Mouse (Mus musculus) small intestine, adult 2 months (tissue): Measurements from ENCODE around the gene Lcn10.

Experiments used
- CTCF ChIP-seq: fragments of 200-500 bp; IDR thresholded peaks from 2 replicates; pipeline ENCODE4 v1.5.1; 2012; ENCODE audit warnings: low read depth, mild to moderate bottlenecking, control low read depth, inconsistent platforms, low read length, moderate library complexity, mixed read lengths; ENCODE audit not compliant: insufficient replicate concordance, insufficient read length; ENCODE audit errors: extremely low read depth
- POLR2A ChIP-seq: fragments of 200-500 bp; IDR thresholded peaks from 2 replicates; pipeline ENCODE4 v1.6.1; 2012; ENCODE audit warnings: low read depth, mild to moderate bottlenecking, control low read depth, inconsistent platforms, low read length, moderate library complexity

GRCm38 (mm10) chr2:25657652-25658051, 24.9 kb upstream of the Lcn10 start, which contains the start of gene Lcn5:
- TF ChIP-seq CTCF (no peak), POLR2A (no peak)
